Comparison of ENCODE assay signal across 8 mouse cellular contexts in the genomic region with DNA sequence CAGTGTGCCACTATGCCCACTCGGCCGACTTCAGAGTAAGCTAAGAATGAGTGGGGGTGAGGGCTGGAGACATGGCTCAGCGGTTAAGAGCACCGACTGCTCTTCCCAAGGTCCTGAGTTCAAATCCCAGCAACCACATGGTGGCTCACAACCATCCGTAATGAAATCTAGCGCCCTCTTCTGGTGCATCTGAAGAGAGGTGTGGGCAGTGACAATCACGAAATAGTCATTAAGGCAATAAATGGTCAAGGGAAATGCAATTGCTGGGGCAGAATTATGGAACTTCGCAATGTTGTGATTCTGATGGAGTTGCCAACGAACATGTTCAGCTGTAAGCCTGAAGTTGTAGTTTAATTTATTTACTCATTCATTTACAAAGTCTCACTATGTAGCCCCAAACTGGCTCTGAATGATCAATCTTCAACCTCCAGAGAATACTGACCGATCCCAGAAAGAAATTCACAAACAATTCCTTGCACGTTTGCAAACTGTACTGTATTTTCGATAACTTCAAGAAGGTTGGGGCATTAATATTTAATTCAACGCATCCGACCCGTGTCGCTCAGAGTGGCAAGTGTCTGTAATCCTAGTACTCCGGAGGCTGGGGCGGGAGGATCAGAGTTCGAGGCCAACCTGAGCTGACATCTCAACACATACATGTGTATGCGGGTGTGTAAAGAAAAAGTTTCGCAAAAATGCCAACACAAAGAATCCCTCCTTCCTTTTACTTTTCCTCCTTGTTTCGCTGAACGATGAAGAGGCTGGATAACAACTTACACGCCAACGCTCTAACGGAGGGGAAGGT. TPM values are rescaled to one million over a fixed set of nuclear protein-coding genes. Genes with fewer than 3 reads are reported as not detected.
DNase-seq lines count a peak whose midpoint lies in the region; ATAC-seq and TF ChIP-seq lines count a peak whose summit lies in the region.

No protein-coding gene starts in this region.

- peak overlapping the region; percentile 79 for H3K4me3 ChIP-seq in bone marrow, adult 2 months (replicated peaks; ENCODE audit: control insufficient read depth, low read depth, low read length)
- peak overlapping the region; percentile 86 for H3K4me3 ChIP-seq in liver, postnatal 0 days (ENCODE audit: low read depth, low read length)
- H3K4me3 ChIP-seq in small intestine, adult 2 months (ENCODE audit: low read depth, low read length): peak overlapping the region; percentile 93

- peaks cover 11% of the 10 kb centered on the region for H3K36me3 ChIP-seq in liver, postnatal 0 days (replicated peaks; ENCODE audit: insufficient read depth, low read length)
- peaks cover 7% of the 10 kb centered on the region for H3K36me3 ChIP-seq in small intestine, adult 2 months (ENCODE audit: control insufficient read depth, insufficient read depth, low read length)

- peaks cover 3% of the 10 kb centered on the region for H3K4me1 ChIP-seq in bone marrow, adult 2 months (ENCODE audit: control insufficient read depth, insufficient read depth, low read length)
- H3K4me1 ChIP-seq in liver, postnatal 0 days (ENCODE audit: insufficient read depth): peaks cover 18% of the 10 kb centered on the region
- no peaks in the 10 kb centered on the region; the same call in 1 of the 2 replicates for H3K4me1 ChIP-seq in small intestine, adult 2 months (ENCODE audit: control insufficient read depth, insufficient read depth, insufficient read length, low read length)

- peak overlapping the region; percentile 97 for H3K27ac ChIP-seq in bone marrow, adult 2 months (ENCODE audit: control insufficient read depth, insufficient read depth, low read depth, low read length, poor library complexity)
- H3K27ac ChIP-seq in liver, postnatal 0 days (ENCODE audit: low read depth): peak overlapping the region; percentile 98
- H3K27ac ChIP-seq in small intestine, adult 2 months (ENCODE audit: insufficient read depth, low read depth, low read length): peak overlapping the region; percentile 97

- H3K4me2 ChIP-seq in liver, postnatal 0 days (ENCODE audit: low read depth, low read length): peak overlapping the region; percentile 94

- ATAC-seq in liver, postnatal 0 days: peak; percentile 31

- no peaks in the 10 kb centered on the region for H3K27me3 ChIP-seq in liver, postnatal 0 days (ENCODE audit: insufficient read depth, low read length)
- no peaks in the 10 kb centered on the region for H3K27me3 ChIP-seq in small intestine, adult 2 months (ENCODE audit: control insufficient read depth, insufficient read depth, low read length)

- H3K9ac ChIP-seq in liver, postnatal 0 days (replicated peaks): peak overlapping the region; percentile 87

- no peak for TF ChIP-seq EP300 in liver, postnatal 0 days (IDR thresholded peaks at IDR 0.05; ENCODE audit: low read depth)

- TF ChIP-seq CTCF in bone marrow, adult 2 months (IDR thresholded peaks at IDR 0.05; ENCODE audit: control insufficient read depth, insufficient read depth, low read length): peak; percentile 20; the same call in 1 of the 2 replicates
- TF ChIP-seq CTCF in liver, postnatal 0 days (IDR thresholded peaks at IDR 0.05; ENCODE audit: low read depth): peak; percentile 70
- TF ChIP-seq CTCF in small intestine, adult 2 months (IDR thresholded peaks at IDR 0.05; ENCODE audit: extremely low read depth, insufficient read length, insufficient replicate concordance, low read depth, low read length): peak; percentile 32; the same call in 1 of the 2 replicates

- TF ChIP-seq POLR2A in bone marrow, adult 2 months (IDR thresholded peaks at IDR 0.05; ENCODE audit: borderline replicate concordance, control insufficient read depth, low read depth, low read length): no peak
- TF ChIP-seq POLR2A in small intestine, adult 2 months (IDR thresholded peaks at IDR 0.05; ENCODE audit: low read depth, low read length): no peak

- no peaks in the 10 kb centered on the region for H3K9me3 ChIP-seq in liver, postnatal 0 days (ENCODE audit: low read length)

- 37% methylated on average over 26 of the region's 26 CpGs for WGBS in bone marrow, adult 2 months
- 35% methylated on average over 26 of the region's 26 CpGs for WGBS in liver, postnatal 0 days (ENCODE audit: insufficient replicate concordance)
- WGBS in small intestine, adult 2 months: 30% methylated on average over 26 of the region's 26 CpGs

- DNase-seq in gastrocnemius, postnatal 10 days: peak; percentile 12
- DNase-seq in gastrocnemius, postnatal 25 days: no peak
- DNase-seq in 416B (ENCODE audit: low read depth): peak; percentile 66
- DNase-seq in forelimb bud, embryonic 11.5 days (ENCODE audit: low read depth, low spot score): peak; percentile 4
- DNase-seq in liver, postnatal 0 days: no peak
- DNase-seq in frontal cortex, postnatal 25 days (ENCODE audit: low spot score in 2 of 2): no peak

RNA-seq across cellular contexts. Expression of a gene that starts 1.4 kb away (rescaled TPM):
- total RNA-seq in gastrocnemius, postnatal 10 days (2021): 10 to 100 TPM; 11.7 to 14.9 TPM
- total RNA-seq in gastrocnemius, postnatal 25 days (2021): 1 to 10 TPM; 6.0 to 9.3 TPM
- polyA plus RNA-seq in bone marrow, adult 2 months (2011; ENCODE audit: insufficient read depth, insufficient read length, low replicate concordance, missing spikeins): 12.9 and 16.0 TPM in 2 replicates
- polyA plus RNA-seq in liver, postnatal 0 days (2015; fragmentation: Nextera tagmentation; extraction: Ambion mirVana): 9.0 and 10.2 TPM in 2 replicates
- 1.8 and 3.5 TPM in 2 replicates for polyA plus RNA-seq in small intestine, adult 2 months (2012; rRNA removed)

Comparison
In these comparisons a context has a peak if more than half of its experiments do, and no peak if none do; other contexts are left out.
1. DNase-seq: peak in gastrocnemius, postnatal 10 days (single experiment), 416B (single experiment) and forelimb bud, embryonic 11.5 days (single experiment); none in gastrocnemius, postnatal 25 days (single experiment), liver, postnatal 0 days (single experiment) and frontal cortex, postnatal 25 days (0 of 2).
2. CTCF ChIP-seq: peak in every context shown above with its lines; median percentile 70 in liver, postnatal 0 days; 32 in small intestine, adult 2 months; 20 in bone marrow, adult 2 months.
3. Peak in every context shown above with its lines, with median percentiles within 50 percentile points of each other: H3K27ac ChIP-seq and H3K4me3 ChIP-seq.